Mouse (Mus musculus) neutrophil, adult 5-6 weeks (primary cell): ENCODE data around the gene Zfp871. TPM values are rescaled to one million over a fixed set of nuclear protein-coding genes. Genes with fewer than 3 reads are reported as not detected.
A peak's percentile ranks its signal among the peaks of the same experiment; 100 is the strongest.

Experiments
- ATAC-seq: fragments of 151-379, 151-347 bp; 2 replicates; pipeline ENCODE4 v1.8.0; 2017; ENCODE audit warnings: mild to moderate bottlenecking, moderate TSS enrichment; ENCODE audit not compliant: insufficient number of reproducible peaks, poor library complexity, low FRiP score, severe bottlenecking; ENCODE audit errors: extremely low read depth
- total RNA-seq: library from RNA; stranded (forward); fragments of 200-1000 nt; gene quantifications from 2 replicates; pipeline ENCODE4 v1.2.3, GENCODE M21; 2017

Gene Zfp871
- total RNA-seq = 54.6 and 57.0 TPM in 2 replicates

DNA sequence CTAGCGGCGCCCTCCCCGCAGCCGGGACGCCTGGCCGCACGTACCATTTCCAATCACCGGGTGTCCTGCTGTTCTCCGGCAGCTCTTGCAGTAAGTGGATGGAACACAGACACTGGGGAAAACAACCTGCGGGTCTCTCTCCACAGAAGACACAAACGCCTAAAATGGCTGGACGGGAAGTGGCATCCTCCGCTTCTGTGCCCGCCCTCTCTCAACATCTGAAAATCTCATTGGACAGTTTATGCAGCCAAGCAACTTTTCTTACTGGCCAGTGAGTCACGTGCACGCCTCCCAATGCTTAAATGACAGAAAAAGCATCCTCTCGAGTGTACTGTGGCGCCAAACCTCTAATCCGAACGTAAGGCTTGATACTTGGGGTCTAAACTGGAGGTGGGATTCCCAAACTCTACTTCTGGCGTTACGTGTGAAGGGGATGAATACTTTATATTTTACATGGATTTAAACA is at the start of gene Zfp871:
Zfp871 (minus strand) TSS at position 194 of the 466 bp plus-strand sequence.
- peak; percentile 98 for ATAC-seq

DNA sequence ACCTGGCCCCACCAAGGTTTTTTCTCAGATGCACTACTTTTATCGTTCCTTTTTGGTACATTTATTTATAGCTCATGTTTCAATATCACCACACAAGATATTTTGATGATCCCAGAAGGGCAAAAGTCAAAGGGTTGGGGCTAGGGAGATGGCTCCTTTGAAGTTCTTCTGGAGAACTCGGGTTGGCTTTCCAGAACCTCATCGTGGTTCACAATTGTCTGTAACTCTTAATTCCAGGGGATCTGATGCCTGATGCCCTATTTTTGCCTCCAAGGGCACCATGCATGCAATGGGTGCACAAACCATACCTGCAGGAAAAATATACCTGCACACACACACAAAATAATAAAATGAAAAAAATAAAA is 42.3 kb upstream of the Zfp871 start:
- no peak for ATAC-seq

DNA sequence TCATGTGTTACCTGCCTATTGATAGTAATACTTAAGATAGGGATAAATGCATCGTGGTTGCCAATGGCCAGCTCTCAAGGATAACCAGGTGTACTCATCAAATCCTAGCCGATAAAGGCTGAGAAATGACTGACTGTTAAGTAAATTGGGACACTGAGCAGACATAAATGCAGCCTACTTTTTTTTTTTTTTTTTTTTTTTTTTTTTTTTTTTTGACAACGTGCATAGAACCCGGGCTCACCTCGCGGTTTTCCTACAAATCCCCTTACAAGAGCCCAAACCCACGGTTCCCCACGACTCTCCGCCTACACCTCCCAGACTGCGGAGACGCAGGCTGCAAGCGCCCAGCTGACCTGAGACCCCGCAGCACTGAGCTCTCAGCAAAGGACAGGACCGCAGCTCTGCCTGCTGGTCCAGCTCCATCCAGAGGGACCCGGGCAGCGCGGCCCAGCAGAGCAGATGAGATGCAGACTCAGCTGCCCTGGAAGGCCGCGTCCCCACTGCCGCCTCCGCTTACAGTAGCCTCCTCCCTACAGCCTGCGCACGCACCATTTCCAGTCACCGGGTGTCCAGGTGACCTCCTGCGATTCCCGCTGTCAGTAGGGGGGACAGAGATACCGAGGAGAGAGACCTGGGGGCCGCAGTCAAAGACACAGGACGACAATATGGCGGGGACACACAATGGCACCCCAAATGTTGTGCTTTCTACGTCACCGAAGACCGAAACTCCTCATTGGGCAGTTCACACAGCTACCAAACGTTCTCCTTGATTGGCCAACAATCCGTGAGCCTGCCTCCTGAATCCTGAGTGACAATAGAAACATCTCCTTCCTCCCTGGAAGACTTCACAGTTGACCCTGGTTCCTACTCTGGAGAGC is 41.7 kb upstream of the Zfp871 start, which contains the start of gene Zfp799:
Zfp799 (minus strand) TSS at position 722 of the 878 bp plus-strand sequence.
- peak; percentile 93 for ATAC-seq

DNA sequence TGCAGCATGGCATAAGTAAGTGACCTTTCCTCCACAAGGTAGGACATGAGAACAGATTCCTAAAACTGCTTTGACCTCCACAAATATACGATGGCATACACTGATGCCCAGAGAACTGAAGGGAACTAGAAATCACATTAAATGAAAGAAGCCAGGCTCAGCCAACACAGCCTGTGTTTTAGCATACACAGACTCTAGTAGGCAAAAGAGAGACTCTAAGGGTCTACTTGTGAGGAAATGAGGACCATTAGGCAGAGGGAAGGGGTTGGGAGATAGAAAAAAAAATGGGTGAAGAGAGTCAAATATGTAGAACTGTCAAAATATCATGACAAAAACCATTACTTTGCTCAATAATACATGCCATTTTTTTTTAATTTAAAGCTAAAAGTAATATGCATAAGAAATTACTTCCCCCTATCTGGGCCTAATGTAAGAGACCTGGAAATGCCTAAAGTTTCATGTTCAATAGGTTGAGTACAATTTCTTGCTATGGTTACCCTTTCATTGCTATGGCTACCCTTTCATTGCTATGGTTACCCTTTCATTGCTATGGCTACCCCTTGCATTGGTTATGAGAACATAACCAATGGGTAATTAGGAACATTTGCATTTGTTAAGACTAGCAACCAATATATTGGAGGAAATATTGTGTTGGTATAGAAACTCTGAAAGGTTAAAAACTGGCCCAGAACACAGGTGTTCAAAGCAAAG is 28.1 kb upstream of the Zfp871 start:
- no peak for ATAC-seq

DNA sequence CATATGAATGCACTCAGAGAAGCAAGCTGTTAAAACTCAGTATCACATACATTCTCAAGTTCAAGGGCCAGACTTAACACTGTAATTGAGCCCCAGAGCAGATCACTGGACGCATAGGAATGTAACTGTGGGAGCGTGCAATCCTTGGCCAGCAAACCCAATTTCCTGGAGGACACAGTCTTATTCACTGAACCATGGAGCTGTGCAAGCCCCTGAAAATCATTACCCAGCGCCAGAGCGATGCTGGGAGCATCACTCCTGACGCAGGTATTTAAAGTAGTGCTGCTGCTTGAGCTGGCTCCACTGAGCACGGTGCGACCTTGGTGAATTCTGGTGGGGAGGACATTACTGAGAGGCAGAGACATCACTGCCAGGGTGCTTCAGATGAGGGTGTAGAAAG is 26.0 kb upstream of the Zfp871 start:
- ATAC-seq = no peak

DNA sequence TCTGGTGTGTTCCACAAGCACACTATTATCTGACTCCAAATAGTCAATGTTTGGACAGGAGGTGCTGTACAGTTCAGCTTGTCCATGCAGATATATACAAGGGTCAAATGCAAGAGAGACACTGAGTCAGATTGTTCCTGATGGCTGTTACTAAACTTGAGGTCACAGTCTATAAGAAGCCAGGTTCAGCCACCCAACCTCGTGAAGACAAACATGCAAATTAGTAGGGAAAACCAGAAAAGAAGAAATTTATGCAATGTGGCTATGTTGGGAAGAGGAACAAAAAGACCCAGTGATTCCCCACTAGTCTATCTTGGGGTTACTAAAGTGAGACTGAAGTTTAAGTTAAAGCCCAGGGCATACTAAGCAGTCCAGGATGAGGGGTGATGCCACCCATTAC is 22.6 kb upstream of the Zfp871 start:
- no peak for ATAC-seq

DNA sequence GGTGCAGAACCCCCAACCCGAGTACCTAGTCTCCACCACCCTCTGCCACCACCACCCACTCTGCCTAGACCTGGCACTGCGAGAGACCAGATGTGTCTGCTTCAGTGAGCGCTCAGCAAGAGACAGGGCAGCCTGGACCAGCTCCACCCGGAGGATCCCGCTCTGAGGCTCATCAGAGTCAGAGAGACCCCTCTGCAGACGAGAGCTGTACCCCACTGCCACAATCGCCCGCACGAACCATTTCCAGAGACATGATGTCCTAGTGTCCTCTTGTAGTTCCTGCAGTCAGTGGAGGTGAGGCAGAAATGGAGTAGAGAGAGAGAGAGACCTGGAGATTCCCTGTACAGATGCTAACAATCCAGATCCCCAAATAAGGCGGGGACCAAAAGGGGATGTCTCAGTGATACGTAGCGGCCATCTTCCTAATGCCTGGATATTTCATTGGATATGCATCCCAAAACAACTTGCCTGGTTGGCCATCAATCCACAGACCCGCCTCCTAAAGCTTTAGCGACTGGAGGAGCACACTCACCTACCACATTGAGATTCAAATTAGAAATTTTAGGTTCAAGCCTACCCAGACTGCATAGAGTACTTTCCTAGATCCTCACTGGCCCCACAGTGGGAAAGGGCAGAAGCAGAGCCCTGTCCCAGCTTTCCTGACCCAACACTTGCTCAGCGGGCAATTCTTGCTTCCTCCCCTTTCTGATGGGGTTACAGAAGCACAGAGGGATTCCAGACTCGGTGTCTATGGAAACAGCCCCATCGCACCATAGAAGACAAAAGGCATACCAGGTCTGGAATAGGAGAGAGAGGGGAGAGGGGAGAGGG is 21.7 kb upstream of the Zfp871 start, which contains the start of gene Zfp811:
Zfp811 (minus strand) TSS at position 388 of the 831 bp plus-strand sequence.
- ATAC-seq = no peak

DNA sequence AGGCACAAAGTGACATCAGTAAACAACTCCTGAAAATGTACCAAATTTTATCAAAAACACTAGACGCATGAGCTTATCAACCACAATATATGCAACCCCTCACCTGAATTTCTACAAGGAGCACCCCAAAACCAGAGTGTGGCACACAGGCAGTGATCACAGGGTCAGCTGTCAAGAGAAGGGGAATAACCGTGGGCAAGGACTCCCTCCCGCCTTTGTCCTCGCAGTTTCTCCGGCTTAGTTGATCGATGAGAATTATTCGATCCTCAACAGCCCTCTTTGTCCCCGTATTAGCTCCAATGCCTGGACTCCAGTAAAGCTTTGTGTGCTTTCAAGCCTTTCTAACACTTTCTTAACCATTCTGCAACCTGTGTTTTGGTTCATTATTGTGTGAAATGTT is 20.8 kb upstream of the Zfp871 start:
- no peak for ATAC-seq

DNA sequence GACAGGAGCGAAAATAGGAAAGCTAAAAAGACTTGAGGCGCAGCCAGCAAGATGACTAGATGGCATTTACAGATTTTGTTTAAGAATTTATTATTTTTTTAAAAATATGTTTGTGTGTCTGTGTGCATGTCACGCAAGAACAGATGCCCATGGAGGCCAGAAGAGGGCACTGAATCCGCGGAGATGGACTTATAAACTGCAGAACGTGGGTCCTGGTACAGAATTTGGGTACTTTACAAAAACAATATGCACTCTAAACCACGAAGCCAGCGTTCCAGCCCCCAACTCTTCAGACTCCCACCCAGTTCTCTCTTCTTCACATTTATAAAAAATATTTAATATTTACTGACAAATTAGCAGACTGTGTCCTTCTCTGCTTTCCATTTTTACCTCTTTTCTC is 1.2 kb upstream of the Zfp871 start:
- ATAC-seq = no peak

DNA sequence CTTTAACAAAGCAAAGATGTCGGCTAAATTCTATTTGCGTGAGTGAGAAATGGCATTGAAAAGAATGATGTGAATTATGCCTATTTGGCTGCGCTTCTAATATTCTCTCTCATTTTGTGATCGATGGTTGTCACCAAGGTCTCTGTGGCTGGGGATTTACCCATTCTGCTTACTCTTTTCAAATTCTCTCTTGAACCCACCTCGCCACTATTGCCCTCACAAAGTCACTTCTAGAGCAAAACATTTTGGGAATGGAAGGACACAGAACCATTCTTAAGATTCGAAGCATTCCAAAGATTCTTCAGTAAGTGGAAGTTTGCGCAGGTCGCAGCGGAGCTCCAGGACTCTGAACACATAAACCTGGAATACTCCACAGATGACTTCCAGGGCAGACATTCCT is 489 bp upstream of the Zfp871 start:
- no peak for ATAC-seq

DNA sequence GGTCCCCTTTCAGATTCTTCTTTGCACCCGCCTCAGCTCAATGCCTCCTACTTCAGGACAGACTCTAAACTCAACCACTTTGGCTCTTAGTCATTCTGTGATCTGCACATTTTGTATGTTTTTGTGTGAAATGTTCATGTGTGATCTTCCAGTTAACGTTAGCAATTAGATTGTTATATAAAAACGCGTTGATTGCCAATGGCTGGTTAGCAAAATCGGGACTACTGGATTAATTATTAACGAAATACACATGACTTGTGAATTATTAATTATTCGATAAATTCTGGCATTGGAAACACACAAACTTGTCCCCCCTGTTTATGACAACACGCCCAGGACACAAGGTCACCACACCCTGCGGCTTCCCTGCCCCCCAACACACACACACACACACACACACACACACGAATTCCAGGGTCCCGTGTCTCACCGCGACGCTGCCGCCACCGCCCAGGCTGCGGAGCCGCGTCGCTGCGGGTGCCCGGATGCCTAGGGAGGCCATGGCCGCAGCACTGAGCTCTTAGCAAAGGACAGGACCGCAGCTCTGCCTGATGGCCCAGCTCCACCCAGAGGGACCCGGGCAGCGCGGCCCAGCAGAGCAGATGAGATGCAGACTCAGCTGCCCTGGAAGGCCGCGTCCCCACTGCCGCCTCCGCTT is 522 bp downstream of the Zfp871 start:
- peak; percentile 34 for ATAC-seq

DNA sequence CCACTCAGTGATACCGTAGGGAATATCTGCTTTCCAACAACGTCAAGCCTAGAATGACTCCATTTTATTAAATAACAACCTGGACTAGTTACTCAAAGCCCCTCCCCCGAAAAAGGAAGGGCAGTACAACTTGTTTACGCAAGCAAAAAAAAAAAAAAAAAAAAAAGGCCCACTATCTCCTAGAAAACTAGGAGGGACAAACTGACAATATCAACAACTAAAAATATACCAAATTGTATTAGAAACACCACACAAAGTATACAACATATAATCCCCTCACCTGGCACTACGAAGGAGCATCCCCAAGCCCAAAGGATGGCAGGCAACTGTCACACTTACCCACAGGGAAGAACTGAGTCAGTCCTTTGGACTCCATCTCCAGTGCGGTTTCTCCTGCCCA is 1.1 kb downstream of the Zfp871 start:
- ATAC-seq = no peak

DNA sequence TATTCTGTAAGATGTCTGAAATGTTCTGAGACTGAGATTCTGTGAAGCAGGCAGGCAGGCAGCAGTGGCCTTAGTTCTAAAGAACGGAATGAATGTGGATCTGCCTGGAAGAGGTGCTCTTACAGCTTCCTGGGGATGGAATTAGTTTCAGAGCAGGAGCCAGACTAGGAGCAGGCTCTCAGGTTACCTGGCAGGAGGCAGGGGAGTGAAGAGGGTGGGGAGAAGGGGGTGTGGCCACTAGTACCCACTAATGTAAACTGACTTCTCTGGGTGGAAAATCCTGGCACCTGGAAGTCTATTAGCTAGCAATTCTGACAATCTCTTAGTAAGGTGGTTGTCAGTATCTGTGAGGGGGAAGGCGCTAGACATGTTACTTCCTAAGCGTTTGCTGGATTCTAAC is 2.4 kb downstream of the Zfp871 start:
- ATAC-seq = no peak

DNA sequence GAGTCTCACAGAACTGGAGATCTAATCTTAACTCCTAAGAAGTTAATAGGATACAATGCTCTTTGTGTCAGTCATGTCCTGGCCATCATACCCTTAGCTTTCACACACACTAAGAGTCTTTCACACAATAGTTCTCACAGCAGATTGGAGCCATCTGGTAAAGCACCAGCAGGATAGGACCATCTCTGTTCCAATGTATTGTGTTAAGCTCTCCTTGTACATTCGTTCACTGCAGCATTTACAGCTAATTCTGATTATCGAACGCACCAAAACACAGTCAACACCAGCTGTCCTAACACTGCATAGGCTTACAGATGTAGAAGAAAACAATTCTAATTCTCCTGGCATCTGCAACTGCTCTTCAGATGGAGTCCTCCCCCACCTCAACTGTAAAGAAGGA is 10.5 kb downstream of the Zfp871 start:
- ATAC-seq = no peak

DNA sequence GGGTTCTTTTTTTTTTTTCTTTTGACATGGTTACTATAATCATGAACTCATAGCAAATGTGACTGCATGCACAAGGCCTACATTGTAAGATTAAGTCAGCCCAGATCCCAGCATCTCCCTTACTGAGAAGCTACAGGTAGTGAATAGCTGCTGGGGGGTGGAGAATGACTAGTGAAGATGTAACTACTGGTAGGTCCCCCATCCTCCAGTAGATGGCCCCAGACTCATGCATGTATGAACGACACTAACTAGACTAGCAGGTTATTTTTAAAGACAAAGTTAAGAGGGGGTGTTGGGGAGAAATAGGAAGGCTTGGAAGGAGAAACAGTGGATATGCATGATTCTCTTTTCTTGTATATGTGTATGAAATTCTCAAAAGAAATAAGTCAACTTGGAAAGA is 16.9 kb downstream of the Zfp871 start:
- ATAC-seq = no peak

DNA sequence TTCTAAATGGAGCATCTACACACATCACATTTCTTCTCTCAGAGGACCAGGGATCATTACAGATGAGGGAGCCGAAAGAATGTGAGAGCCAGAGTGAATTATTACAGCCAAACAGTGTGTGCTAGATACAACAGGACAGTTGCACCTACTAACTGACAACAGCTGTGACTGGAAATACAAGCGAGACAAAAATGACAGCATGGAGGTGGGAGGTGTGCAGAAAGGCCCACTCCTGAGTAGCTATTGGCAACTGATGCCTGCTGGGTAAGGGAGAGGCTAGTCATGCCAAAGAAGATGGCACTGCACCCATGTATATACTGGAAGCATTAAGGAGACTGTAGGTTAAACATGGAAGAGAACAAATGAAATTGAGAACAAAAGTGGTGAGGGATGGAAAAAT is 21.7 kb downstream of the Zfp871 start:
- ATAC-seq = no peak

DNA sequence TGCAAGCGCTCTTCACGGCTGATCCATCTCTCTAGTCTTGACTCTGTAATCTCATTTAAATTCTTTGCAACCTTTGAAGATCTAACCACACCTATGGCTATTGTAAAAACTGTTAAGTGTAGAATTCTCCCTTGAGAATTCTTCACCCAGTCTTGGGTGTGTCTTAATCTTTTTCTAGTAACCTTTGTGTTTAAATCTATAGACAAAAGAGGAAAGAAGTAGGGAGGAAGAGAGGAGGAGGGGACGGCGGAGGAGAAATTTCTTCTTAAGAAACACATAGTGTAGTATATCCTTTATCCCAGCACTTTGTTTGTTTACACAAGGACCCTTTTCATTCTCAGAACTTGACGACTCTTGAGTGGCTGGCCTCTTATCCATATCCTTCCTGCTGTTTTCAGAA is 30.8 kb downstream of the Zfp871 start:
- no peak for ATAC-seq

DNA sequence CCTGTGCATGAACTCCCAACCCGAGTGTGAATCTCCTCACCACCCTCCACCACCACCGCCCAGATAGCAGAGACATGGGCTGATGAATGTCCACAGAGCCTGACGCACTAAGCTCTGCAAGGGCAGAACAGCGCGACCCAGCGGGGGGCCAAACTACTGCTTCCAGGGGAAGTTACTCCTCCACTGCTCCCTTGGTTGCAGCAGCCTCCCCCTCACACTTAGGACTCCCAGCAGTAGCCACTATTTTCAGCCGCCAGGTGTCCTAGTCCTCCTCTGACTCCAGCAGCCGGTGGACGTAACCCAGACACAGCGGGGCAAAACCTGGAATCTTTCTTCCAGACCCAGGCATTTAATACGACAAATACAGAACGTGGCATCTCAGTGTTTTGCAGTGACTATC is 34.5 kb downstream of the Zfp871 start:
- ATAC-seq = no peak

DNA sequence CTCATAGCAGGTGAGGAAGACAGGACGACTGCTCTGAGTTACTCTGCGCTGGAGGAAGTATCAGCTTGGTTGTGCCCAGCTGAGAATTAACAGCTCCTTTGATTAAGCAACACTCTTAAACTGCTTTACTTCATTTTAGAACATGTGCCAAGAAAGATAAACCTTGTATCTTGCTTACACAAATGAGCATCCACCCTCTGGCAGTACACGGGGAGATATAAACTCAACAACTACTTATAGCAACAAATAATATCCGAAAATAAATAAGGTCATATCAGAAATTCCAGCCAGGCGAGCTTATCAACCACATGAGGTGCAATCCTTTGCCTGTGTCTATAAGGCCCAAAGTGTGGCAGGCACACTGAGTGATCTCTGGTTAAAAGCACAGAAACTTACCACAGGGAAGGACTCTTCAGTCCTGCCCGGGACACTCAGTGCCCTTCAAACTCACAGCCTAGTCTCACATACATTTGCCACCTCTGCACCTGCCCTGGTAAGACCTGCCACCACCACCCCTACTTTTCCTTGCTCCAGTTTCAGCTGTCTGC is 35.2 kb downstream of the Zfp871 start:
- no peak for ATAC-seq
